7 mouse cellular contexts compared by ENCODE assay signal in the genomic region with DNA sequence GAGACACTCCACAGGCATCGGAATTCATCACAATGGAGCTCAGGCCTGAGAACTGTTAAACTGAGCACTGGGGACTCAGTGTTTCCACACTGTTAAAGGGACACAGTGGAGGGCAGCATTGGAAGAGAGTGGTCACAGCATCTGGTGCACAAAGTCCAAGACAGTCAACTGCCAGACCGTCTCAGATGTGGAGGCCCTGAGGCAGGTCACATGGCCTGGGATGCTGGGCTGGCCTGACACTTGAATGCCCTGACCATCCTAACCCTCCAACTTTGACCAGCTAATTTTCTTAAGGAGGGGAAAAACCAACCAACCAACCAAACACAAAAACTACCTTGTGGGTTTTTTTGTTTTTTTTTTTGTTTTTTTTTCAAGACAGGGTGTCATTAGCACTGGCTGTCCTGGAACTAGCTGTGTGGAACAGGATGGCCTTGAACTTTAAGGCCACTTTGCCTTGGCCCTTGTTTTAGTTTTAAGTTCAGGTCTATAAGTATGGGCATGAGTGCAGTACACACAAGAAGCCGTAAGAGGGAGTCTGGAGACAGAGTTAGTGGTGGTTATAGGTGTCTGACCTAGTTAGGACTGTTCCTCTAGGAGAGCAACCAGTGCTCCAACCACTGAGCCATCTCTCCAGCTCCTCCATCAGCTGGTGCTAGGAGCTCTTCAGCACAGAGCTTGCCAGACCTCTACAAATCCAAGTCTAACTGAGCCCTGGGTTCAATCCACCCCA. TPM values are rescaled to one million over a fixed set of nuclear protein-coding genes. Genes with fewer than 3 reads are reported as not detected.
DNase-seq lines count a peak whose midpoint lies in the region; ATAC-seq and TF ChIP-seq lines count a peak whose summit lies in the region.

No protein-coding gene starts in this region.

- ATAC-seq in lung, postnatal 0 days, result no peak
- ATAC-seq in hindbrain, embryonic 12.5 days (ENCODE audit: low FRiP score), result no peak
- ATAC-seq in megakaryocyte-erythroid progenitor cell, adult 5-6 weeks (replicated peaks; ENCODE audit: low FRiP score, low TSS enrichment, poor library complexity, severe bottlenecking), result peak; percentile 38

- 0 out of 2 replicates have a peak overlapping the region, but pooled peaks have one; percentile 9 for H3K27ac ChIP-seq in lung, postnatal 0 days (ENCODE audit: low read length)
- H3K27ac ChIP-seq in hindbrain, embryonic 12.5 days, result no peak overlapping the region

- peak; percentile 50 for TF ChIP-seq CTCF in lung, postnatal 0 days (IDR thresholded peaks at IDR 0.05)
- no peak for TF ChIP-seq CTCF in lung, adult 2 months (IDR thresholded peaks at IDR 0.05; ENCODE audit: insufficient read depth, low read length)

- TF ChIP-seq EP300 in lung, postnatal 0 days (IDR thresholded peaks at IDR 0.05), result no peak

- 73% methylated on average over 3 of the region's 3 CpGs for WGBS in lung, postnatal 0 days
- WGBS in lung, adult 2 months, result 63% methylated on average over 3 of the region's 3 CpGs
- 67% methylated on average over 3 of the region's 3 CpGs for WGBS in hindbrain, embryonic 12.5 days

- peak overlapping the region; percentile 81; the same call in 1 of the 2 replicates for H3K4me2 ChIP-seq in lung, postnatal 0 days (replicated peaks; ENCODE audit: low read depth, low read length)
- peak overlapping the region; percentile 91 for H3K4me2 ChIP-seq in hindbrain, embryonic 12.5 days (replicated peaks)

- 0 out of 2 replicates have a peak overlapping the region, but pooled peaks have one; percentile 68 for H3K9ac ChIP-seq in lung, postnatal 0 days (replicated peaks; ENCODE audit: low read depth)
- 0 out of 2 replicates have a peak overlapping the region, but pooled peaks have one; percentile 18 for H3K9ac ChIP-seq in hindbrain, embryonic 12.5 days

- peaks cover 10% of the 10 kb centered on the region; the same call in 1 of the 2 replicates for H3K36me3 ChIP-seq in lung, postnatal 0 days (ENCODE audit: insufficient read depth, low read length)
- H3K36me3 ChIP-seq in hindbrain, embryonic 12.5 days, result peaks cover 17% of the 10 kb centered on the region

- no peak overlapping the region for H3K4me3 ChIP-seq in lung, postnatal 0 days (ENCODE audit: low read depth, low read length)
- no peak overlapping the region for H3K4me3 ChIP-seq in lung, adult 2 months (replicated peaks; ENCODE audit: extremely low read depth, low read depth, low read length)
- peak overlapping the region; percentile 75; the same call in 1 of the 2 replicates for H3K4me3 ChIP-seq in hindbrain, embryonic 12.5 days

- TF ChIP-seq POLR2A in lung, adult 2 months (IDR thresholded peaks at IDR 0.05; ENCODE audit: borderline replicate concordance, extremely low read depth, low read depth, low read length), result no peak

- no peaks in the 10 kb centered on the region for H3K27me3 ChIP-seq in lung, postnatal 0 days (replicated peaks; ENCODE audit: insufficient read depth, low read length)
- H3K27me3 ChIP-seq in hindbrain, embryonic 12.5 days, result no peaks in the 10 kb centered on the region

- H3K4me1 ChIP-seq in lung, postnatal 0 days (ENCODE audit: insufficient read depth, low read depth, low read length), result peaks cover 12% of the 10 kb centered on the region; the same call in 1 of the 2 replicates
- H3K4me1 ChIP-seq in lung, adult 2 months (ENCODE audit: control insufficient read depth, insufficient read depth, low read length), result peaks cover 13% of the 10 kb centered on the region
- H3K4me1 ChIP-seq in hindbrain, embryonic 12.5 days, result peaks cover 42% of the 10 kb centered on the region

- H3K9me3 ChIP-seq in lung, postnatal 0 days (ENCODE audit: low read length), result no peaks in the 10 kb centered on the region
- H3K9me3 ChIP-seq in hindbrain, embryonic 12.5 days (replicated peaks), result no peaks in the 10 kb centered on the region

- DNase-seq in lung, postnatal 0 days (ENCODE audit: low spot score), result no peak
- DNase-seq in lung, adult 2 months, result no peak
- DNase-seq in c-Kit-positive CD71-positive TER-119-positive erythroid progenitor cells, embryonic 14.5 days (ENCODE audit: low spot score), result peak; percentile 52
- no peak for DNase-seq in ovary, postnatal 14 days (ENCODE audit: low spot score)
- DNase-seq in ovary, postnatal 36 days (ENCODE audit: low spot score), result no peak

RNA-seq across cellular contexts. Expression of a gene that starts 2.0 kb away (rescaled TPM):
- polyA plus RNA-seq in lung, postnatal 0 days (2015; fragmentation: Nextera tagmentation; extraction: Ambion mirVana), result 1.00 and 1.3 TPM in 2 replicates
- polyA plus RNA-seq in lung, adult 2 months (2012; rRNA removed), result 0.92 and 1.3 TPM in 2 replicates
- polyA plus RNA-seq in hindbrain, embryonic 12.5 days (2016; fragmentation: Nextera tagmentation; extraction: Ambion mirVana), result 4.9 and 5.5 TPM in 2 replicates
- not detected in 2 replicates for total RNA-seq in megakaryocyte-erythroid progenitor cell, adult 5-6 weeks (2014; fragmentation: Nextera tagmentation)
- total RNA-seq in megakaryocyte-erythroid progenitor cell, adult 5-6 weeks (2017), result not detected in 2 replicates

RNA-seq across cellular contexts. Expression of a gene that starts 2.1 kb away (rescaled TPM):
- 1,092 and 1,166 TPM in 2 replicates for polyA plus RNA-seq in lung, postnatal 0 days (2015; fragmentation: Nextera tagmentation; extraction: Ambion mirVana)
- polyA plus RNA-seq in lung, adult 2 months (2012; rRNA removed), result 606 and 728 TPM in 2 replicates
- 876 and 921 TPM in 2 replicates for polyA plus RNA-seq in hindbrain, embryonic 12.5 days (2016; fragmentation: Nextera tagmentation; extraction: Ambion mirVana)
- 1,045 and 1,237 TPM in 2 replicates for total RNA-seq in megakaryocyte-erythroid progenitor cell, adult 5-6 weeks (2014; fragmentation: Nextera tagmentation)
- 386 and 612 TPM in 2 replicates for total RNA-seq in megakaryocyte-erythroid progenitor cell, adult 5-6 weeks (2017)

RNA-seq across cellular contexts. Expression of a gene that starts 2.5 kb away (rescaled TPM):
- polyA plus RNA-seq in lung, postnatal 0 days (2015; fragmentation: Nextera tagmentation; extraction: Ambion mirVana), result 131 and 137 TPM in 2 replicates
- polyA plus RNA-seq in lung, adult 2 months (2012; rRNA removed), result 56.8 and 71.2 TPM in 2 replicates
- polyA plus RNA-seq in hindbrain, embryonic 12.5 days (2016; fragmentation: Nextera tagmentation; extraction: Ambion mirVana), result 181 and 194 TPM in 2 replicates
- total RNA-seq in megakaryocyte-erythroid progenitor cell, adult 5-6 weeks (2014; fragmentation: Nextera tagmentation), result 32.8 and 36.5 TPM in 2 replicates
- 69.8 and 87.1 TPM in 2 replicates for total RNA-seq in megakaryocyte-erythroid progenitor cell, adult 5-6 weeks (2017)

RNA-seq across cellular contexts. Expression of a gene that starts 18.5 kb away (rescaled TPM):
- polyA plus RNA-seq in lung, postnatal 0 days (2015; fragmentation: Nextera tagmentation; extraction: Ambion mirVana), result 2.0 and 2.1 TPM in 2 replicates
- polyA plus RNA-seq in lung, adult 2 months (2012; rRNA removed), result 2.4 and 6.2 TPM in 2 replicates
- polyA plus RNA-seq in hindbrain, embryonic 12.5 days (2016; fragmentation: Nextera tagmentation; extraction: Ambion mirVana), result 6.9 and 7.2 TPM in 2 replicates
- total RNA-seq in megakaryocyte-erythroid progenitor cell, adult 5-6 weeks (2014; fragmentation: Nextera tagmentation), result not detected in 2 replicates
- not detected in 2 replicates for total RNA-seq in megakaryocyte-erythroid progenitor cell, adult 5-6 weeks (2017)
